Mouse (Mus musculus) embryo, embryonic 10.5 days (tissue): Measurements from ENCODE around the gene Prkab1.

Experiments
- DNase-seq: peaks from one replicate; pipeline ENCODE4 v3.0.0-alpha.2; 2015; ENCODE audit warnings: low spot score

The Prkab1 gene

GRCm38 (mm10) chr5:115978255-115978654 lies 46.1 kb downstream of the Prkab1 start:
- DNase-seq = no peak

- no peak for DNase-seq
Observed at GRCm38 (mm10) chr5:115977757-115978156, 46.6 kb downstream of the Prkab1 start.

- DNase-seq = no peak
Observed at GRCm38 (mm10) chr5:115977266-115977665, 47.0 kb downstream of the Prkab1 start.

- no peak for DNase-seq
Observed at GRCm38 (mm10) chr5:115976446-115976845, 47.9 kb downstream of the Prkab1 start.

- no peak for DNase-seq
Observed at GRCm38 (mm10) chr5:115975672-115976071, 48.6 kb downstream of the Prkab1 start.

GRCm38 (mm10) chr5:115971236-115971635 lies 53.1 kb downstream of the Prkab1 start:
- DNase-seq = no peak
